Mouse (Mus musculus) lung, embryonic 16.5 days (tissue): ENCODE measurements around the gene Dcaf17. TPM values are rescaled to one million over a fixed set of nuclear protein-coding genes. Genes with fewer than 3 reads are reported as not detected.

Source experiments
- ATAC-seq: fragments of 200-750 bp; cut with Nextera tagmentation; 2 replicates; pipeline ENCODE4 v1.8.0; 2017; ENCODE audit warnings: low read depth, mild to moderate bottlenecking, moderate library complexity
- H3K27ac ChIP-seq: fragments of 300-500 bp; sonication (generic); 2 replicates; pipeline ENCODE4 v1.5.1; 2014; ENCODE audit warnings: mild to moderate bottlenecking, control low read depth, low read length
- H3K27me3 ChIP-seq: fragments of 300-500 bp; sonication (generic); 2 replicates; pipeline ENCODE4 v1.6.1; 2014; ENCODE audit warnings: low read depth, low read length, mixed read lengths; ENCODE audit not compliant: control insufficient read depth, insufficient read depth
- H3K36me3 ChIP-seq: fragments of 300-500 bp; sonication (generic); 2 replicates; pipeline ENCODE4 v1.6.1; 2014; ENCODE audit warnings: low read length; ENCODE audit not compliant: control insufficient read depth, insufficient read depth
- H3K4me1 ChIP-seq: fragments of 300-500 bp; sonication (generic); replicated peaks from 2 replicates; pipeline ENCODE4 v1.6.1; 2014; ENCODE audit warnings: low read length, mixed read lengths; ENCODE audit not compliant: control insufficient read depth, insufficient read depth
- H3K4me2 ChIP-seq: fragments of 300-500 bp; sonication (generic); 2 replicates; pipeline ENCODE4 v1.6.1; 2014; ENCODE audit warnings: low read depth, low read length, control low read depth
- H3K4me3 ChIP-seq: fragments of 300-500 bp; sonication (generic); 2 replicates; pipeline ENCODE4 v1.5.1; 2014; ENCODE audit warnings: mild to moderate bottlenecking, low read length, control low read depth
- H3K9ac ChIP-seq: fragments of 300-500 bp; sonication (generic); 2 replicates; pipeline ENCODE4 v1.6.1; 2014; ENCODE audit warnings: low read length, control low read depth
- H3K9me3 ChIP-seq: fragments of 300-500 bp; sonication (generic); 2 replicates; pipeline ENCODE4 v1.6.1; 2016; ENCODE audit warnings: low read length; ENCODE audit not compliant: control insufficient read depth
- whole genome bisulfite sequencing: fragments of 180-500 bp; shearing (Covaris S2); extraction: QIAGEN DNeasy Blood & Tissue Kit; methylation state at CpG from one replicate; pipeline ENCODE4 v1.1.7; 2014; 5-methylcytosine and 5-hydroxymethylcytosine counted together
- polyA plus RNA-seq: library from polyadenylated mRNA; unstranded; fragments of >200 nt; fragmentation: Nextera tagmentation; extraction: Ambion mirVana; gene quantifications from 2 replicates; pipeline ENCODE4 v1.2.1, GENCODE M21; 2015

Dcaf17 gene
- polyA plus RNA-seq, 1 experiment from 2014 or later: 38.6 TPM

DNA sequence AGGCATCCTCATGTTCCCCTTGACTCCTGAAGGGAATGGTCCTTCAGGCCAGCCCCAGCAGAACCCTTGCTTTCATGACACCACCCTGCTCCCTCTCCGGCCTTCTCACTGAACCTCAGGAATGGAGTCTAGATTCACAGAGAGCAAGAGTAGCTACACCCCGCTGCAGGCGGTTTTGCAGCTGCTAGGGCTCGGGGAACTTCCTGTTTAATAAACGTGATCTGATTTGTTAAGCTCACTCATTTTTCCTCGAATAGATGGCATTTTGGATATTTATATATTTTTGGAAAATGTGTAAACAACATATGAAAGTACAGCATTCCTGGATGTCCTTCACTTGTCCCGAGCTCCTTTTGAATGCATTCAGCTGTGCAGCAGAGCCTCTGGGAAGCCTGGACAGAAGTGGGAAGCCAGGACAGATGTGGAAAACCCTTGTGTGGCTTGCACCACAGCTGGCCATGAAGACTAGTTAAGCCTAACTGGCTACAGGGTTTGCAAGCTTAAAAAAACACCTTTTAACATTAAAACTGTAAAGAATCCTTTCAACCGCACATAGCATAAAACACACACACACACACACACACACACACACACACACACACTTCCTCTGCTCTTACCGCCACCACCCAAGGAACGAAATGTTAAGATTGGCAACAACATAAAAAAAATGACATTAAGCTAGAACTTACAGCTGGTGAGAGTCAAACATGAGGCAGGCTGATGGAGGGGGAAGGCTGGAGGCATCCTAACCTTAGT lies 72.8 kb downstream of the Dcaf17 start:
- Histone ChIP-seq H3K27ac (peak overlapping the region; percentile 39; the same call in 1 of the 2 replicates), H3K36me3 (no peaks in the 10 kb centered on the region), H3K9me3 (no peaks in the 10 kb centered on the region), H3K4me3 (no peak overlapping the region), H3K9ac (no peak overlapping the region), H3K27me3 (no peaks in the 10 kb centered on the region), H3K4me1 (peaks cover 17% of the 10 kb centered on the region), H3K4me2 (no peak overlapping the region; the same call in 1 of the 2 replicates)
- ATAC-seq: peak; percentile 66; the same call in 1 of the 2 replicates
- 38% methylated on average over 10 of the region's 10 CpGs for WGBS

DNA sequence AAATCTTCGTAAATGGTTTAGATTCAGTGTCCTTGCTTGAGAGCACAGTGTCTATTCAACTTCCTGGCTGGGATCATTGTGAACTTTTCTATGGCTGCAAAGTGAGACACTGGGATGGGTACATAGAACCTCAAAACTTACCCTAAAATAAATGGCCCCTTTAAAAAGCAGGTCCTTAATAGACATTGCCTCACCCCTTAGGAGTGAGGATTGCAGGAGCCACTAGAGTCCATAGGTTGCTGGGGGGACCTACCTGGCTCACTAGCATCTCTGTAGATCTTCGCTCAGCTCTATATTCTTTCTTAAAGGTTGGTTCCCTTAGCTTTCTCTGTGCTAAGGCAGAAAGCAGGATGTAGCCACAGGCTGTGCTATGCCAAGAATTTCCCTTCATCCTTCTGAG lies 75.2 kb downstream of the Dcaf17 start:
- no peak overlapping the region for H3K4me2 ChIP-seq
- H3K4me1 ChIP-seq: peaks cover 16% of the 10 kb centered on the region
- ATAC-seq: no peak
- WGBS: 80% methylated on average over 2 of the region's 2 CpGs
- no peaks in the 10 kb centered on the region for H3K27me3 ChIP-seq
- H3K36me3 ChIP-seq: no peaks in the 10 kb centered on the region
- no peak overlapping the region for H3K27ac ChIP-seq
- H3K9me3 ChIP-seq: no peaks in the 10 kb centered on the region
- H3K4me3 ChIP-seq: no peak overlapping the region
- H3K9ac ChIP-seq: no peak overlapping the region

DNA sequence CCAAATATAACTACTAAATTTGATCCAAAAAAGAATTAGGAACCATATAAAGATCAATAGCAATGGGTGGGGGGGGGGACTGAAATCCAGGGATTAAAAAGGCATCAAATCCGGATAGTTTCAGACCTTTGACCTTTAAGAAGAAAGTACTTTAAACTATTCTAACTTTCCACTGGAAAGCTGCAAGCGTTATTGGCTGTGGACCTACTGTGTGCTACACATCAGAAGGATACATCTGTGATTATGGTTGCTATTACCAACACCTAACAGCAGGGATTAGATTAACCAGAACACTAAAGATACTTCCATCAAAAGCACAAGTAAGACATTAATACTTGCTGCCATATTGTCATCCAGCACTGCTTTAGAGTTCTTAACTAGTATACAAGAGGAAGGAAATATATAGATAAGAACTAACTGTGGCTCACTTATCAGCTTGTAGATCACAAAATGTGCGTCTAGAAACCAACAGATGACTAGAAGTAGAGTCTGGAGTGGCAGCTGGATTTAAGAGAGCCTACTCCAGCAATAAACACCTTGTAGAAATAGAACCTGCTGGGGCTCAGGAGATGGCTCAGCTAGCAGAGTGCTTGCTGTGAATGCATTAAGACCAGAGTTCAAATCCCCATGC lies 76.9 kb downstream of the Dcaf17 start:
- Histone ChIP-seq H3K4me2 (no peak overlapping the region), H3K27me3 (no peaks in the 10 kb centered on the region), H3K36me3 (no peaks in the 10 kb centered on the region), H3K9me3 (no peaks in the 10 kb centered on the region), H3K4me3 (no peak overlapping the region), H3K27ac (no peak overlapping the region), H3K4me1 (peaks cover 14% of the 10 kb centered on the region), H3K9ac (no peak overlapping the region)
- ATAC-seq: no peak
- WGBS: 65% methylated on average over 3 of the region's 3 CpGs

DNA sequence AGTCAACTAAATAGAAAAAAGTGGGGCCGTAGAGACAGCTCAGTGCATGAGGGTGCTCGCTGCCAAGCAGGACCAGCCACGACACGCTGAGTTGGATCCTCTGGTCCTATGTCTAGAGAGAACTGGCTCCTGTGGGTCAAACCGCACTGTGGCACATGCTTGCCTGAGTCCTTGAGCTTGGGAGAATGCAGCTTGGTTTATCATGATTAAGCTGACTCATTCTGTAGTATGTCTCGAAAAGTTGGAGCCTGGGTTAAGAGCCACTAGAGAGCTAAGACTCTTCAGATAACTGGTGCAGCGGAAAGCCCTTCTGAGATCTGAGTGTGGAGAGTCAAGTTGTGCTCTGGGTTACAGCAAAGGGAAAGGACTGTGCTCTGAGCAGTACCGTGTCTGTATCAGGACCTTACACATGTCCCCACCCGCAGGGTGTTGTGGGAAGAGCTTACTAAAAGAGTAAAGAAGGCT lies 78.9 kb downstream of the Dcaf17 start:
- H3K27me3 ChIP-seq: no peaks in the 10 kb centered on the region
- H3K4me2 ChIP-seq: no peak overlapping the region
- H3K4me3 ChIP-seq: no peak overlapping the region
- no peaks in the 10 kb centered on the region for H3K9me3 ChIP-seq
- ATAC-seq: peak; percentile 92
- H3K9ac ChIP-seq: no peak overlapping the region
- peaks cover 8% of the 10 kb centered on the region; the same call in 1 of the 2 replicates for H3K4me1 ChIP-seq
- 54% methylated on average over 9 of the region's 9 CpGs for WGBS
- H3K36me3 ChIP-seq: no peaks in the 10 kb centered on the region
- peak overlapping the region; percentile 56 for H3K27ac ChIP-seq

DNA sequence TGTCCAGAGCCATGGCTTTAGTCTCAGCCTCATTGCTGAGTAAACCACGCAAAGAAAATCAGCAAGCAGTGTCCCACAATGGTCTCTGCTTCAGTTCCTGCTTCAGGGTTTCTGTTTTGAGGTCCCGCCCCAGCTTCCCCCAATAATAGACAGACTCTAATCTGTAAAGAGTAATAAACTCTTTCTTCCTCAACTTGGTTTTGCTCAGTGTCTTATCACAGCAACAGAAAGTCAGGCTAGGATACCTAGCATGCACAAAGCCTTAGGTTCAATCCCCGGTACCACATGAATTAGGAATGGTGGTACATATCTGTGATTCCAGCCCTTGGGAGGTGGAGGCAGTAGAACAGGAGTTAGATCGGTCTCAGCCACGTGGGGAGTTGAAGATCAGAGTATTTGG lies 79.7 kb downstream of the Dcaf17 start:
- no peaks in the 10 kb centered on the region for H3K27me3 ChIP-seq
- no peak overlapping the region for H3K4me2 ChIP-seq
- peaks cover 8% of the 10 kb centered on the region; the same call in 1 of the 2 replicates for H3K4me1 ChIP-seq
- no peaks in the 10 kb centered on the region for H3K9me3 ChIP-seq
- WGBS: 72% methylated on average over 5 of the region's 5 CpGs
- H3K4me3 ChIP-seq: no peak overlapping the region
- H3K9ac ChIP-seq: no peak overlapping the region
- ATAC-seq: no peak
- peak overlapping the region; percentile 7; the same call in 1 of the 2 replicates for H3K27ac ChIP-seq
- no peaks in the 10 kb centered on the region for H3K36me3 ChIP-seq

DNA sequence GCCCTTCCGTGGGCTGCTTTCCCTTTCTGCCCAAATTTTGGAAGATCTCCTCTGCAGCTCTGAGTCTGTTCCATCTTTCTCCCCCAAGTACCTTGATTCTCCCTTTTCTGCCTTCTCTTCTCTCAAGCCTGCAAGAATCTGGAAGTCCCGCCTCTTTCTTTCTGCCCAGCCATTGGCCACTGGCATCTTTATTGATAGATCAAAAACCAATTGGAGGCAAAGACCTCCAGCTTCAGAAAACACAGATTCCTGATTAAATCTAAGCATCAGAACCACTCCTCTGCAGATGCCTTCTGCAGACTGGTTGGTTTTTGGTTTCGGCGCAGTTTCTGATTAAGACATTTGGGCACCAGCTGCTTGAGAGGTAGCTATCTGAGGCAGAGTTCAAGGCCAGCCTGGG lies 85.5 kb downstream of the Dcaf17 start:
- no peaks in the 10 kb centered on the region for H3K36me3 ChIP-seq
- H3K4me1 ChIP-seq: 0 out of 2 replicates have a peak, but pooled peaks cover 2% of the 10 kb centered on the region
- no peaks in the 10 kb centered on the region for H3K27me3 ChIP-seq
- no peak overlapping the region for H3K4me2 ChIP-seq
- H3K9me3 ChIP-seq: no peaks in the 10 kb centered on the region
- no peak for ATAC-seq
- no peak overlapping the region for H3K4me3 ChIP-seq
- no peak overlapping the region for H3K9ac ChIP-seq
- WGBS: 68% methylated on average over 4 of the region's 4 CpGs
- H3K27ac ChIP-seq: no peak overlapping the region

DNA sequence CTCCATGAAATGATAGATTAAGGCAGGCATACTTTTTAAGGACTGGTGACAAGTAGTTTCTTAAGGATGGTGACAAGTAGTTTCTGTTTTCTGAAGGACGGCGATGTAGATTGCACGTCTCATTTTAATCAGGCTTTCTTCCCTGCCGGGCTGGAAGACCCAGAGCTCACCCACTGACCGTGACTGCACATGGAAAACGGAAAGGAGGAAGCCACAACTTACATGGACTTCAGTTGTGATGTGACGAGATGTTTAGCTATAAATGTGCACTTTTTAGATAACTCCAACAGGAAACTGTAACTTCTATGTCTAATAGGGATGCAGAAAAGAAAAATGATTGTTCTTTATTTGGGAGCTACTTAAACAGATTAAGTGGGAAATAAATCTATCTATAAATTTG lies 87.3 kb downstream of the Dcaf17 start:
- Histone ChIP-seq H3K9ac (no peak overlapping the region), H3K4me1 (0 out of 2 replicates have a peak, but pooled peaks cover 2% of the 10 kb centered on the region), H3K27ac (peak overlapping the region; percentile 44), H3K36me3 (no peaks in the 10 kb centered on the region), H3K27me3 (no peaks in the 10 kb centered on the region), H3K9me3 (no peaks in the 10 kb centered on the region), H3K4me3 (no peak overlapping the region), H3K4me2 (peak overlapping the region; percentile 23)
- ATAC-seq: no peak
- WGBS: 14% methylated on average over 7 of the region's 7 CpGs

DNA sequence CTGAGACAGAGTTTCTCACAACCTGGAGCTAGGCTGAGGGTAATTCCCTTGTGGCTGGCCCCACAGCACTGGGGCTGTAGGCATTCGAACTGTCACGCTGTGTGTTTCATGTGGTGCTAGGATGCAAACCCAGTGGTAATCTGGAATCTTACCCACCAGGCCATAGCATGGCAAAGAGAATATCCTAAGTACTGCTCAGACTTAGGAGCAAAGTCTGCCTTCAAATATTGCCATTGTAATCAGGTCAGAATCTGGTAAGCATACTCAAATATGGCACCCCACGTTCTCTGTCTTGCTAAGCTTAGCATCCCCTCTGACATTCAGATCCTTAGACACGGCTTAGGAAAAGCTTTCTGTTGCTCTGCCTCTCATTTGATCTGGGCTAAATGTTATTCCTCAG lies 90.7 kb downstream of the Dcaf17 start:
- H3K4me2 ChIP-seq: no peak overlapping the region
- no peak for ATAC-seq
- no peaks in the 10 kb centered on the region for H3K27me3 ChIP-seq
- no peak overlapping the region for H3K4me3 ChIP-seq
- no peak overlapping the region for H3K9ac ChIP-seq
- H3K9me3 ChIP-seq: no peaks in the 10 kb centered on the region
- H3K27ac ChIP-seq: peak overlapping the region; percentile 46
- H3K36me3 ChIP-seq: no peaks in the 10 kb centered on the region
- H3K4me1 ChIP-seq: 0 out of 2 replicates have a peak, but pooled peaks cover 4% of the 10 kb centered on the region
- 59% methylated on average over 4 of the region's 4 CpGs for WGBS

DNA sequence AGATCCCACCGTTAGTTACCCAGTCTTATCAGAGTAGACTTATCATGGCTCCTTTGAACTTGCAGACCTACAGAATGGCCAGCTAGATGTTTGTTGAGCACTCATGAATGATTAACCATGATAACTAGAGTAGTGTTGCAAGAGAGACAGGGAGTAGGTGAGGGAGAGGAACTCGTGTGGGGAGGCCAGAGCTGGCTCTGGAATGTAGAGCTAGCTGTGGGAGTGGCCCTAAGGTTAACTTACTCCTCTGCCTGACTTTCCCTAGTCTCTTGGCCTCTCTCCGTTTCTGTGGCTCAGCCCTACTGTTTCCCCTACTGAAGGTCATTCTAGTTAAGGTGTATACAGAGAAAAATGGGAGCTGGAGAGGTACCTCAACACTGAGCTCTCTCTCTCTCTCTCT lies 91.1 kb downstream of the Dcaf17 start:
- Histone ChIP-seq H3K9ac (no peak overlapping the region), H3K36me3 (no peaks in the 10 kb centered on the region), H3K27ac (no peak overlapping the region; the same call in 1 of the 2 replicates), H3K27me3 (no peaks in the 10 kb centered on the region), H3K4me3 (no peak overlapping the region), H3K4me2 (no peak overlapping the region), H3K9me3 (no peaks in the 10 kb centered on the region), H3K4me1 (0 out of 2 replicates have a peak, but pooled peaks cover 4% of the 10 kb centered on the region)
- 16% methylated on average over 3 of the region's 3 CpGs for WGBS
- ATAC-seq: peak; percentile 91
